Mouse (Mus musculus) MEL (cell line): Measurements from ENCODE around the gene Mmd. TPM values are rescaled to one million over a fixed set of nuclear protein-coding genes. Genes with fewer than 3 reads are reported as not detected.
A peak's percentile ranks its signal among the peaks of the same experiment; 100 is the strongest.

Source experiments
- DNase-seq: peaks from one replicate; pipeline ENCODE4 v3.0.0; 2011; ENCODE audit warnings: low read depth, low spot score
- H3K27ac ChIP-seq: 2 replicates; pipeline ENCODE4 v1.5.1; 2012; ENCODE audit warnings: low read depth, mild to moderate bottlenecking, control low read depth, low read length, moderate library complexity; ENCODE audit not compliant: control insufficient read depth
- H3K27me3 ChIP-seq, 2 experiments: fragments of 150-350 bp in 1 of 2; sonication (generic) in 1 of 2; 2 replicates each; pipeline ENCODE4 v1.6.1; 2012; ENCODE audit warnings: low read length in 2 of 2, mild to moderate bottlenecking in 2 of 2, improper control_type of control experiment in 1 of 2, moderate library complexity in 1 of 2; ENCODE audit not compliant: insufficient read depth in 2 of 2, control insufficient read depth in 1 of 2
- H3K36me3 ChIP-seq, 2 experiments: 2 replicates each; pipeline ENCODE4 v1.6.1; 2012 to 2014; ENCODE audit warnings: low read length in 2 of 2, improper control_type of control experiment in 1 of 2, inconsistent platforms in 1 of 2, mild to moderate bottlenecking in 1 of 2; ENCODE audit not compliant: insufficient read depth in 2 of 2, control insufficient read depth in 1 of 2
- H3K4me1 ChIP-seq, 2 experiments: fragments of 150-350 bp in 1 of 2; sonication (generic) in 1 of 2; 2 replicates each; pipeline ENCODE4 v1.6.1; 2012; ENCODE audit warnings: low read length in 2 of 2, improper control_type of control experiment in 1 of 2, mild to moderate bottlenecking in 1 of 2; ENCODE audit not compliant: insufficient read depth in 2 of 2, control insufficient read depth in 1 of 2
- H3K4me3 ChIP-seq, 2 experiments: fragments of 150-350 bp in 1 of 2; sonication (generic) in 1 of 2; 2 replicates each; pipeline ENCODE4 v1.5.1; 2012; ENCODE audit warnings: low read depth in 2 of 2, low read length in 2 of 2, mild to moderate bottlenecking in 2 of 2, moderate library complexity in 2 of 2, control low read depth in 1 of 2, improper control_type of control experiment in 1 of 2; ENCODE audit not compliant: control insufficient read depth in 1 of 2, insufficient read depth in 1 of 2
- H3K79me2 ChIP-seq: 2 replicates; pipeline ENCODE4 v1.6.1; 2012; ENCODE audit warnings: mild to moderate bottlenecking, low read length, moderate library complexity; ENCODE audit not compliant: control insufficient read depth, poor library complexity, insufficient read depth
- H3K9ac ChIP-seq: 2 replicates; pipeline ENCODE4 v1.6.1; 2012; ENCODE audit warnings: low read depth, mild to moderate bottlenecking, control low read depth, low read length, moderate library complexity; ENCODE audit not compliant: control insufficient read depth, poor library complexity, severe bottlenecking
- H3K9me3 ChIP-seq: fragments of 150-350 bp; sonication (generic); replicated peaks from 2 replicates; pipeline ENCODE4 v1.6.1; 2012; ENCODE audit warnings: mild to moderate bottlenecking, low read length, improper control_type of control experiment, moderate library complexity; ENCODE audit not compliant: insufficient read depth
- CHD1 ChIP-seq: IDR thresholded peaks from 2 replicates; pipeline ENCODE4 v1.6.1; 2012; ENCODE audit warnings: low read depth, mild to moderate bottlenecking, inconsistent platforms, low read length, improper control_type of control experiment
- E2F4 ChIP-seq: IDR thresholded peaks from 2 replicates; pipeline ENCODE4 v1.6.1; 2011; ENCODE audit warnings: low read depth, low read length, improper control_type of control experiment, borderline replicate concordance
- ELF1 ChIP-seq: IDR thresholded peaks from 2 replicates; pipeline ENCODE4 v1.6.1; 2014; ENCODE audit warnings: low read depth, mild to moderate bottlenecking, inconsistent platforms, low read length, improper control_type of control experiment, moderate library complexity
- EP300 ChIP-seq, 2 experiments: IDR thresholded peaks; 2 replicates each; pipeline ENCODE4 v1.6.1; 2011; ENCODE audit warnings: improper control_type of control experiment in 2 of 2, low read length in 2 of 2, low read depth in 1 of 2, mild to moderate bottlenecking in 1 of 2
- ETS1 ChIP-seq: IDR thresholded peaks from 2 replicates; pipeline ENCODE4 v1.6.1; 2012; ENCODE audit warnings: low read depth, mild to moderate bottlenecking, inconsistent platforms, low read length, improper control_type of control experiment, moderate library complexity
- GATA1 ChIP-seq: IDR thresholded peaks from 2 replicates; pipeline ENCODE4 v1.6.1; 2011; ENCODE audit warnings: low read depth, low read length, improper control_type of control experiment
- JUND ChIP-seq: IDR thresholded peaks from 2 replicates; pipeline ENCODE4 v1.6.1; 2011; ENCODE audit warnings: low read depth, mild to moderate bottlenecking, improper control_type of control experiment, low read length
- KAT2A ChIP-seq: conservative IDR thresholded peaks from 2 replicates; pipeline ENCODE4 v1.6.1; 2012; ENCODE audit warnings: low read depth, low read length, improper control_type of control experiment, inconsistent platforms
- MYB ChIP-seq: IDR thresholded peaks from 2 replicates; pipeline ENCODE4 v1.6.1; 2011; ENCODE audit warnings: mild to moderate bottlenecking, low read depth, low read length, improper control_type of control experiment
- NELFE ChIP-seq: IDR thresholded peaks from 2 replicates; pipeline ENCODE4 v1.6.1; 2011; ENCODE audit warnings: low read depth, low read length, improper control_type of control experiment
- NRF1 ChIP-seq: IDR thresholded peaks from 2 replicates; pipeline ENCODE4 v1.6.1; 2014; ENCODE audit warnings: low read depth, mild to moderate bottlenecking, inconsistent platforms, low read length, improper control_type of control experiment, moderate library complexity; ENCODE audit not compliant: poor library complexity, insufficient read depth, severe bottlenecking
- POLR2AphosphoS2 ChIP-seq: IDR thresholded peaks from 2 replicates; pipeline ENCODE4 v1.6.1; 2011; ENCODE audit warnings: low read length, improper control_type of control experiment
- RCOR1 ChIP-seq: IDR thresholded peaks from 2 replicates; pipeline ENCODE4 v1.6.1; 2012; ENCODE audit warnings: low read depth, mild to moderate bottlenecking, inconsistent platforms, low read length, improper control_type of control experiment
- SIN3A ChIP-seq: IDR thresholded peaks from 2 replicates; pipeline ENCODE4 v1.6.1; 2012; ENCODE audit warnings: low read length, improper control_type of control experiment, inconsistent platforms
- SMC3 ChIP-seq: IDR thresholded peaks from 2 replicates; pipeline ENCODE4 v1.6.1; 2011; ENCODE audit warnings: low read depth, low read length, improper control_type of control experiment
- TAL1 ChIP-seq: IDR thresholded peaks from 2 replicates; pipeline ENCODE4 v1.6.1; 2012; ENCODE audit warnings: mild to moderate bottlenecking, inconsistent platforms, low read length, moderate library complexity, mixed read lengths
- TCF12 ChIP-seq: IDR thresholded peaks from 2 replicates; pipeline ENCODE4 v1.6.1; 2014; ENCODE audit warnings: low read depth, mild to moderate bottlenecking, inconsistent platforms, low read length, improper control_type of control experiment, moderate library complexity
- USF1 ChIP-seq: IDR thresholded peaks from 2 replicates; pipeline ENCODE4 v1.6.1; 2014; ENCODE audit warnings: low read depth, mild to moderate bottlenecking, inconsistent platforms, low read length, improper control_type of control experiment, moderate library complexity
- USF2 ChIP-seq, 2 experiments: IDR thresholded peaks; 2 replicates each; pipeline ENCODE4 v1.6.1; 2011 to 2012; ENCODE audit warnings: improper control_type of control experiment in 2 of 2, low read length in 2 of 2, borderline replicate concordance in 1 of 2, inconsistent platforms in 1 of 2, low read depth in 1 of 2, mild to moderate bottlenecking in 1 of 2; ENCODE audit not compliant: insufficient read depth in 1 of 2
- ZNF384 ChIP-seq: IDR thresholded peaks from 2 replicates; pipeline ENCODE4 v1.6.1; 2012; ENCODE audit warnings: low read depth, mild to moderate bottlenecking, inconsistent platforms, low read length, improper control_type of control experiment
- polyA plus RNA-seq, 2 experiments: library from polyadenylated mRNA; stranded (reverse) in 1 of 2; unstranded in 1 of 2; fragments of >175 nt in 1 of 2; fragments of >200 nt in 1 of 2; gene quantifications; 2 replicates each; pipeline versions ENCODE4 v1.2.1 to v1.2.4; 2012; ENCODE audit warnings: low replicate concordance in 2 of 2, low read depth in 1 of 2; ENCODE audit not compliant: insufficient read length in 2 of 2, insufficient read depth in 1 of 2, missing spikeins in 1 of 2
- total RNA-seq: library from RNA; depleted of rRNA; stranded (reverse); fragments of 300-350 nt; gene quantifications from 2 replicates; pipeline ENCODE4 v1.2.3, GENCODE M21; 2012

Mmd gene
- total and polyA plus RNA-seq, 3 experiments: 7.4 to 15.5 TPM; not detected in 1

GRCm38 (mm10) chr11:90220022-90220645 lies 29.1 kb upstream of the Mmd start:
- no peaks in the 10 kb centered on the region for H3K27me3 ChIP-seq
- H3K27ac ChIP-seq: no peak overlapping the region
- no peak overlapping the region for H3K4me3 ChIP-seq
- DNase-seq: peak; percentile 85
- no peaks in the 10 kb centered on the region for H3K79me2 ChIP-seq
- H3K4me1 ChIP-seq: peaks cover 5 to 29% of the 10 kb centered on the region in 2 experiments; a peak in 3 of 4 replicates
- TF ChIP-seq E2F4 (no peak), KAT2A (no peak), MYB (no peak), ETS1 (peak; percentile 72; the same call in 1 of the 2 replicates), GATA1 (peak; percentile 89), NELFE (no peak), ZNF384 (no peak), USF1 (no peak), JUND (no peak), TCF12 (peak; percentile 63; the same call in 1 of the 2 replicates), CHD1 (no peak), SIN3A (peak; percentile 31; the same call in 1 of the 2 replicates), TAL1 (peak; percentile 49), EP300 (IDR thresholded peaks at IDR 0.05; ENCODE audit: low read depth in 1 of 2, low read length in 2 of 2) (peak; percentile 81 to 85), RCOR1 (peak; percentile 83), USF2 (IDR thresholded peaks at IDR 0.05; ENCODE audit: borderline replicate concordance in 1 of 2, insufficient read depth in 1 of 2, low read depth in 1 of 2, low read length in 2 of 2) (no peak), POLR2AphosphoS2 (no peak), ELF1 (no peak), NRF1 (no peak)
- peaks cover 0 to 30% of the 10 kb centered on the region in 2 experiments; a peak in 2 of 4 replicates for H3K36me3 ChIP-seq
- no peaks in the 10 kb centered on the region for H3K9me3 ChIP-seq
- H3K9ac ChIP-seq: no peak overlapping the region

DNA sequence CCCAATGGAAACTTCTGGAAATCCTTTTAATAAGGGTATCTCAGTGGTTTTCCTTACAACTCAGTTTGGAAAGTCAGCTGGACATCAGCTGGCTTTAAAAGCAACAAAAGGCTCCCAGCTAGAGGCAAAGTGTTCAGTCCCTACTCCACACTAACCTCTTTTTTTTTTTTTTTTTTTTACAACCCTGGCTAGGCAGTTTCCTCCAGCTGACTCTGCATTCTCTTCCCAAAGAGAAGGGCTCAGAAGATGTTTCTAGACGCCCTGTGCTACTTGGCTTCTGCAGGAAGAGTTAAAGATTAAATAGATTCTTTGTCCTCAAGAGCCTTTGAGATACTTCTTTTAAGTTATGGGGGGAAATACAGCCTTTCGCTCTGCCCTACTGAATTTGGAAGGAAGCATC lies 28.5 kb upstream of the Mmd start:
- peak; percentile 52; the same call in 1 of the 2 replicates for TF ChIP-seq ZNF384
- no peak for TF ChIP-seq SMC3
- Histone ChIP-seq H3K27me3 (no peaks in the 10 kb centered on the region), H3K36me3 (peaks cover 0 to 30% of the 10 kb centered on the region in 2 experiments; a peak in 2 of 4 replicates), H3K9ac (no peak overlapping the region), H3K4me3 (no peak overlapping the region), H3K9me3 (no peaks in the 10 kb centered on the region), H3K27ac (no peak overlapping the region), H3K79me2 (no peaks in the 10 kb centered on the region), H3K4me1 (peaks cover 7 to 35% of the 10 kb centered on the region in 2 experiments; a peak in 3 of 4 replicates)
- DNase-seq: no peak
